Mouse (Mus musculus) MEL (cell line): ENCODE data around the gene Mpp5. TPM values are rescaled to one million over a fixed set of nuclear protein-coding genes. Genes with fewer than 3 reads are reported as not detected.

ENCODE experiments used
- DNase-seq: peaks from one replicate; pipeline ENCODE4 v3.0.0; 2011; ENCODE audit warnings: low read depth, low spot score
- H3K27ac ChIP-seq: 2 replicates; pipeline ENCODE4 v1.5.1; 2012; ENCODE audit warnings: low read depth, mild to moderate bottlenecking, control low read depth, low read length, moderate library complexity; ENCODE audit not compliant: control insufficient read depth
- H3K27me3 ChIP-seq, 2 experiments: fragments of 150-350 bp in 1 of 2; sonication (generic) in 1 of 2; 2 replicates each; pipeline ENCODE4 v1.6.1; 2012; ENCODE audit warnings: low read length in 2 of 2, mild to moderate bottlenecking in 2 of 2, improper control_type of control experiment in 1 of 2, moderate library complexity in 1 of 2; ENCODE audit not compliant: insufficient read depth in 2 of 2, control insufficient read depth in 1 of 2
- H3K36me3 ChIP-seq, 2 experiments: 2 replicates each; pipeline ENCODE4 v1.6.1; 2012 to 2014; ENCODE audit warnings: low read length in 2 of 2, improper control_type of control experiment in 1 of 2, inconsistent platforms in 1 of 2, mild to moderate bottlenecking in 1 of 2; ENCODE audit not compliant: insufficient read depth in 2 of 2, control insufficient read depth in 1 of 2
- H3K4me1 ChIP-seq, 2 experiments: fragments of 150-350 bp in 1 of 2; sonication (generic) in 1 of 2; 2 replicates each; pipeline ENCODE4 v1.6.1; 2012; ENCODE audit warnings: low read length in 2 of 2, improper control_type of control experiment in 1 of 2, mild to moderate bottlenecking in 1 of 2; ENCODE audit not compliant: insufficient read depth in 2 of 2, control insufficient read depth in 1 of 2
- H3K4me3 ChIP-seq, 2 experiments: fragments of 150-350 bp in 1 of 2; sonication (generic) in 1 of 2; 2 replicates each; pipeline ENCODE4 v1.5.1; 2012; ENCODE audit warnings: low read depth in 2 of 2, low read length in 2 of 2, mild to moderate bottlenecking in 2 of 2, moderate library complexity in 2 of 2, control low read depth in 1 of 2, improper control_type of control experiment in 1 of 2; ENCODE audit not compliant: control insufficient read depth in 1 of 2, insufficient read depth in 1 of 2
- H3K79me2 ChIP-seq: 2 replicates; pipeline ENCODE4 v1.6.1; 2012; ENCODE audit warnings: mild to moderate bottlenecking, low read length, moderate library complexity; ENCODE audit not compliant: control insufficient read depth, poor library complexity, insufficient read depth
- H3K9ac ChIP-seq: 2 replicates; pipeline ENCODE4 v1.6.1; 2012; ENCODE audit warnings: low read depth, mild to moderate bottlenecking, control low read depth, low read length, moderate library complexity; ENCODE audit not compliant: control insufficient read depth, poor library complexity, severe bottlenecking
- H3K9me3 ChIP-seq: fragments of 150-350 bp; sonication (generic); replicated peaks from 2 replicates; pipeline ENCODE4 v1.6.1; 2012; ENCODE audit warnings: mild to moderate bottlenecking, low read length, improper control_type of control experiment, moderate library complexity; ENCODE audit not compliant: insufficient read depth
- CTCF ChIP-seq, 3 experiments: IDR thresholded peaks in 2 of 3; conservative IDR thresholded peaks in 1 of 3; 2 replicates each; pipeline ENCODE4 v1.5.1; 2011 to 2012; ENCODE audit warnings: low read length in 3 of 3, low read depth in 2 of 3, mild to moderate bottlenecking in 2 of 3, improper control_type of control experiment in 1 of 3, inconsistent platforms in 1 of 3, mixed read lengths in 1 of 3, moderate library complexity in 1 of 3; ENCODE audit not compliant: control insufficient read depth in 1 of 3, insufficient read depth in 1 of 3, poor library complexity in 1 of 3, severe bottlenecking in 1 of 3
- EP300 ChIP-seq, 2 experiments: IDR thresholded peaks; 2 replicates each; pipeline ENCODE4 v1.6.1; 2011; ENCODE audit warnings: improper control_type of control experiment in 2 of 2, low read length in 2 of 2, low read depth in 1 of 2, mild to moderate bottlenecking in 1 of 2
- ETS1 ChIP-seq: IDR thresholded peaks from 2 replicates; pipeline ENCODE4 v1.6.1; 2012; ENCODE audit warnings: low read depth, mild to moderate bottlenecking, inconsistent platforms, low read length, improper control_type of control experiment, moderate library complexity
- GATA1 ChIP-seq: IDR thresholded peaks from 2 replicates; pipeline ENCODE4 v1.6.1; 2011; ENCODE audit warnings: low read depth, low read length, improper control_type of control experiment
- HCFC1 ChIP-seq: IDR thresholded peaks from 2 replicates; pipeline ENCODE4 v1.6.1; 2012; ENCODE audit warnings: low read depth, mild to moderate bottlenecking, inconsistent platforms, low read length, improper control_type of control experiment, moderate library complexity
- JUND ChIP-seq: IDR thresholded peaks from 2 replicates; pipeline ENCODE4 v1.6.1; 2011; ENCODE audit warnings: low read depth, mild to moderate bottlenecking, improper control_type of control experiment, low read length
- KAT2A ChIP-seq: conservative IDR thresholded peaks from 2 replicates; pipeline ENCODE4 v1.6.1; 2012; ENCODE audit warnings: low read depth, low read length, improper control_type of control experiment, inconsistent platforms
- MAX ChIP-seq: IDR thresholded peaks from 2 replicates; pipeline ENCODE4 v1.6.1; 2011; ENCODE audit warnings: low read length, improper control_type of control experiment
- MXI1 ChIP-seq: IDR thresholded peaks from 2 replicates; pipeline ENCODE4 v1.6.1; 2011; ENCODE audit warnings: mild to moderate bottlenecking, low read depth, low read length, improper control_type of control experiment
- NRF1 ChIP-seq: IDR thresholded peaks from 2 replicates; pipeline ENCODE4 v1.6.1; 2014; ENCODE audit warnings: low read depth, mild to moderate bottlenecking, inconsistent platforms, low read length, improper control_type of control experiment, moderate library complexity; ENCODE audit not compliant: poor library complexity, insufficient read depth, severe bottlenecking
- POLR2A ChIP-seq, 2 experiments: IDR thresholded peaks; 2 replicates each; pipeline ENCODE4 v1.6.1; 2011 to 2012; ENCODE audit warnings: low read length in 2 of 2, mild to moderate bottlenecking in 2 of 2, control low read depth in 1 of 2, improper control_type of control experiment in 1 of 2, low read depth in 1 of 2, moderate library complexity in 1 of 2; ENCODE audit not compliant: control insufficient read depth in 1 of 2, insufficient read depth in 1 of 2, poor library complexity in 1 of 2
- POLR2AphosphoS5 ChIP-seq: IDR thresholded peaks from 2 replicates; pipeline ENCODE4 v1.6.1; 2012; ENCODE audit warnings: low read depth, borderline replicate concordance, mild to moderate bottlenecking, inconsistent platforms, low read length, moderate library complexity, mixed read lengths
- RCOR1 ChIP-seq: IDR thresholded peaks from 2 replicates; pipeline ENCODE4 v1.6.1; 2012; ENCODE audit warnings: low read depth, mild to moderate bottlenecking, inconsistent platforms, low read length, improper control_type of control experiment
- SIN3A ChIP-seq: IDR thresholded peaks from 2 replicates; pipeline ENCODE4 v1.6.1; 2012; ENCODE audit warnings: low read length, improper control_type of control experiment, inconsistent platforms
- SMC3 ChIP-seq: IDR thresholded peaks from 2 replicates; pipeline ENCODE4 v1.6.1; 2011; ENCODE audit warnings: low read depth, low read length, improper control_type of control experiment
- TAL1 ChIP-seq: IDR thresholded peaks from 2 replicates; pipeline ENCODE4 v1.6.1; 2012; ENCODE audit warnings: mild to moderate bottlenecking, inconsistent platforms, low read length, moderate library complexity, mixed read lengths
- TBP ChIP-seq: IDR thresholded peaks from 2 replicates; pipeline ENCODE4 v1.8.0; 2011; ENCODE audit warnings: low read depth, low read length, improper control_type of control experiment
- USF1 ChIP-seq: IDR thresholded peaks from 2 replicates; pipeline ENCODE4 v1.6.1; 2014; ENCODE audit warnings: low read depth, mild to moderate bottlenecking, inconsistent platforms, low read length, improper control_type of control experiment, moderate library complexity
- USF2 ChIP-seq, 2 experiments: IDR thresholded peaks; 2 replicates each; pipeline ENCODE4 v1.6.1; 2011 to 2012; ENCODE audit warnings: improper control_type of control experiment in 2 of 2, low read length in 2 of 2, borderline replicate concordance in 1 of 2, inconsistent platforms in 1 of 2, low read depth in 1 of 2, mild to moderate bottlenecking in 1 of 2; ENCODE audit not compliant: insufficient read depth in 1 of 2
- ZC3H11A ChIP-seq: IDR thresholded peaks from 2 replicates; pipeline ENCODE4 v1.6.1; 2012; ENCODE audit warnings: low read depth, mild to moderate bottlenecking, inconsistent platforms, low read length, improper control_type of control experiment
- ZKSCAN1 ChIP-seq: IDR thresholded peaks from 2 replicates; pipeline ENCODE4 v1.6.1; 2012; ENCODE audit warnings: low read depth, mild to moderate bottlenecking, inconsistent platforms, low read length, improper control_type of control experiment, moderate library complexity
- polyA plus RNA-seq, 2 experiments: library from polyadenylated mRNA; stranded (reverse) in 1 of 2; unstranded in 1 of 2; fragments of >175 nt in 1 of 2; fragments of >200 nt in 1 of 2; gene quantifications; 2 replicates each; pipeline versions ENCODE4 v1.2.1 to v1.2.4; 2012; ENCODE audit warnings: low replicate concordance in 2 of 2, low read depth in 1 of 2; ENCODE audit not compliant: insufficient read length in 2 of 2, insufficient read depth in 1 of 2, missing spikeins in 1 of 2
- total RNA-seq: library from RNA; depleted of rRNA; stranded (reverse); fragments of 300-350 nt; gene quantifications from 2 replicates; pipeline ENCODE4 v1.2.3, GENCODE M21; 2012

Mpp5 gene
- total and polyA plus RNA-seq, 3 experiments: 15.1 to 143 (median 15.2) TPM

GRCm38 (mm10) chr12:78868115-78868514, 119.4 kb downstream of the Mpp5 start:
- peak overlapping the region; percentile 77; the same call in 1 of the 2 replicates for H3K27ac ChIP-seq
- TF ChIP-seq EP300 (IDR thresholded peaks at IDR 0.05; ENCODE audit: low read depth in 1 of 2, low read length in 2 of 2) (peak; percentile 67 to 90), TAL1 (peak; percentile 25; the same call in 1 of the 2 replicates), POLR2AphosphoS5 (no peak), TBP (no peak), ZKSCAN1 (peak; percentile 95), NRF1 (no peak), USF1 (no peak), ZC3H11A (no peak), MAX (no peak), GATA1 (peak; percentile 85), RCOR1 (peak; percentile 66; the same call in 1 of the 2 replicates), ETS1 (peak; percentile 78; the same call in 1 of the 2 replicates), SMC3 (no peak), USF2 (IDR thresholded peaks at IDR 0.05; ENCODE audit: borderline replicate concordance in 1 of 2, insufficient read depth in 1 of 2, low read depth in 1 of 2, low read length in 2 of 2) (no peak), SIN3A (no peak), HCFC1 (no peak), JUND (peak; percentile 94), MXI1 (no peak)
- peaks cover 45% of the 10 kb centered on the region for H3K79me2 ChIP-seq
- peaks cover 53 to 61% of the 10 kb centered on the region in 2 experiments for H3K36me3 ChIP-seq
- no peaks in the 10 kb centered on the region for H3K27me3 ChIP-seq
- DNase-seq: peak; percentile 87
- peaks cover 12 to 13% of the 10 kb centered on the region in 2 experiments for H3K4me1 ChIP-seq
- H3K4me3 ChIP-seq: no peak overlapping the region
- no peak overlapping the region for H3K9ac ChIP-seq
- H3K9me3 ChIP-seq: no peaks in the 10 kb centered on the region

GRCm38 (mm10) chr12:78874581-78874980, 125.9 kb downstream of the Mpp5 start:
- no peaks in the 10 kb centered on the region; a peak in 1 of 4 replicates for H3K4me1 ChIP-seq
- TF ChIP-seq SMC3: peak; percentile 15; the same call in 1 of the 2 replicates
- TF ChIP-seq CTCF (IDR thresholded peaks at IDR 0.05 in 2 of 3, conservative IDR thresholded peaks at IDR 0.05 in 1 of 3; ENCODE audit: control insufficient read depth in 1 of 3, insufficient read depth in 1 of 3, low read depth in 2 of 3, low read length in 3 of 3, poor library complexity in 1 of 3, severe bottlenecking in 1 of 3): peak in 2 of 3 experiments; percentile 8 to 26; a peak in 3 of 6 replicates
- no peak for TF ChIP-seq POLR2A (IDR thresholded peaks at IDR 0.05; ENCODE audit: control insufficient read depth in 1 of 2, insufficient read depth in 1 of 2, low read depth in 1 of 2, low read length in 2 of 2, poor library complexity in 1 of 2)
- TF ChIP-seq KAT2A: no peak
- no peak for TF ChIP-seq RCOR1
- TF ChIP-seq, all 39 proteins: peak for 2
- DNase-seq: peak; percentile 35
- Histone ChIP-seq H3K9ac (no peak overlapping the region), H3K27ac (no peak overlapping the region), H3K4me3 (no peak overlapping the region), H3K36me3 (peaks cover 20 to 57% of the 10 kb centered on the region in 2 experiments), H3K27me3 (no peaks in the 10 kb centered on the region), H3K79me2 (peaks cover 18% of the 10 kb centered on the region), H3K9me3 (no peaks in the 10 kb centered on the region)
